Mouse (Mus musculus) spleen, adult 2 months (tissue): Measurements from ENCODE around the gene Cd81. TPM values are rescaled to one million over a fixed set of nuclear protein-coding genes. Genes with fewer than 3 reads are reported as not detected.

Experiments
- DNase-seq, 2 experiments: peaks; one replicate each; pipeline versions ENCODE4 v3.0.0 to v3.0.0-alpha.2; 2012 to 2021; ENCODE audit warnings: low spot score in 2 of 2, low read depth in 1 of 2
- H3K27ac ChIP-seq: fragments of 200-500 bp; 2 replicates; pipeline ENCODE4 v1.5.1; 2012; ENCODE audit warnings: low read length, inconsistent platforms; ENCODE audit not compliant: insufficient read depth
- H3K27me3 ChIP-seq: fragments of 200-500 bp; 2 replicates; pipeline ENCODE4 v1.6.1; 2012; ENCODE audit warnings: mild to moderate bottlenecking, moderate library complexity, low read length, inconsistent platforms; ENCODE audit not compliant: control insufficient read depth, insufficient read depth
- H3K36me3 ChIP-seq: fragments of 200-500 bp; 2 replicates; pipeline ENCODE4 v1.6.1; 2012; ENCODE audit warnings: mild to moderate bottlenecking, low read length, inconsistent platforms; ENCODE audit not compliant: control insufficient read depth, insufficient read depth
- H3K4me1 ChIP-seq: fragments of 200-500 bp; 2 replicates; pipeline ENCODE4 v1.6.1; 2011; ENCODE audit warnings: inconsistent platforms; ENCODE audit not compliant: control insufficient read depth, insufficient read depth, insufficient read length
- H3K4me3 ChIP-seq: fragments of 200-500 bp; 2 replicates; pipeline ENCODE4 v1.5.1; 2011; ENCODE audit warnings: mild to moderate bottlenecking, inconsistent platforms; ENCODE audit not compliant: insufficient read depth, insufficient read length; ENCODE audit errors: extremely low read depth
- CTCF ChIP-seq: fragments of 200-500 bp; IDR thresholded peaks from 2 replicates; pipeline ENCODE4 v1.5.1; 2011; ENCODE audit warnings: mild to moderate bottlenecking, inconsistent platforms; ENCODE audit not compliant: insufficient read depth, insufficient read length, insufficient replicate concordance; ENCODE audit errors: extremely low read depth
- POLR2A ChIP-seq: fragments of 200-500 bp; IDR thresholded peaks from 2 replicates; pipeline ENCODE4 v1.6.1; 2011; ENCODE audit warnings: low read depth, low read length, inconsistent platforms
- WGBS: fragments of 180-500 bp; shearing (Covaris S2); methylation state at CpG from one replicate; pipeline ENCODE4 v1.1.7; 2018; 5-methylcytosine and 5-hydroxymethylcytosine counted together
- polyA plus RNA-seq: library from polyadenylated mRNA; depleted of rRNA; stranded (reverse); fragments of >200 nt; gene quantifications from 2 replicates; pipeline ENCODE4 v1.2.3, GENCODE M21; 2012

Gene Cd81
- polyA plus RNA-seq, 1 experiment: 352 TPM

GRCm38 (mm10) chr7:143020764-143021163, 31.8 kb upstream of the Cd81 start:
- Histone ChIP-seq H3K27ac (peak overlapping the region; percentile 44), H3K27me3 (no peaks in the 10 kb centered on the region), H3K4me3 (no peak overlapping the region), H3K36me3 (no peaks in the 10 kb centered on the region; the same call in 1 of the 2 replicates), H3K4me1 (peaks cover 21% of the 10 kb centered on the region; the same call in 1 of the 2 replicates)
- WGBS: 68% methylated on average over 3 of the region's 3 CpGs
- TF ChIP-seq CTCF: no peak
- TF ChIP-seq POLR2A: no peak
- DNase-seq: no peak

- H3K4me1 ChIP-seq: peaks cover 16% of the 10 kb centered on the region; the same call in 1 of the 2 replicates
- H3K27ac ChIP-seq: peak overlapping the region; percentile 32; the same call in 1 of the 2 replicates
- H3K36me3 ChIP-seq: no peaks in the 10 kb centered on the region; the same call in 1 of the 2 replicates
- no peak overlapping the region for H3K4me3 ChIP-seq
- no peak for TF ChIP-seq POLR2A
- TF ChIP-seq CTCF: no peak
- DNase-seq: no peak
- WGBS: 54% methylated on average over 5 of the region's 5 CpGs
- H3K27me3 ChIP-seq: no peaks in the 10 kb centered on the region
Observed at GRCm38 (mm10) chr7:143021356-143022164, 31.0 kb upstream of the Cd81 start.

GRCm38 (mm10) chr7:143023499-143023898, 29.0 kb upstream of the Cd81 start:
- no peak overlapping the region for H3K4me3 ChIP-seq
- TF ChIP-seq POLR2A: no peak
- no peak for TF ChIP-seq CTCF
- peak in 1 of 2 experiments; percentile 33 for DNase-seq
- no peak overlapping the region for H3K27ac ChIP-seq
- 51% methylated on average over 2 of the region's 2 CpGs for WGBS
- H3K27me3 ChIP-seq: no peaks in the 10 kb centered on the region
- no peaks in the 10 kb centered on the region; the same call in 1 of the 2 replicates for H3K36me3 ChIP-seq
- peaks cover 12% of the 10 kb centered on the region; the same call in 1 of the 2 replicates for H3K4me1 ChIP-seq

DNA sequence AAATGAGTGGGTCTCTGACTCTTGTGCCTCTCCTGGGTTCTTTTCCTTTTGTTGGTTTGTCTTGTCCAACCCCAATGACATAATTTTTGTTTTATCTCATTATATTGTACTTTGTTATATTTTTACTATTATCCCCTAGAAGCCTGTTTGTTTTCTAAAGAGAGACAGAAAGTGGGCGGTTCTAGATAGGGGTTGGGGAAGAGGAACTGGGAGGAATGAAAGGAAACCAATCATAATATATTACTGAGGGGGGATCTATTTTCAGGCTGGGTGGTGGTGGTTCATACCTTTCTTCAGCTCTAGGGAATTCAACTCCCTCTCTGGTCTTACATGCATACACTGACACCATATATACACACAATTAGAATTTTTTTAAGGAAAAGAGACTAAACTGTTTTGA, 28.2 kb upstream of the Cd81 start:
- 44% methylated on average over 1 of the region's 1 CpGs for WGBS
- no peak overlapping the region for H3K4me3 ChIP-seq
- H3K27me3 ChIP-seq: no peaks in the 10 kb centered on the region
- no peak overlapping the region for H3K27ac ChIP-seq
- H3K4me1 ChIP-seq: peaks cover 12% of the 10 kb centered on the region; the same call in 1 of the 2 replicates
- H3K36me3 ChIP-seq: no peaks in the 10 kb centered on the region
- TF ChIP-seq CTCF (no peak), POLR2A (no peak)
- no peak for DNase-seq

DNA sequence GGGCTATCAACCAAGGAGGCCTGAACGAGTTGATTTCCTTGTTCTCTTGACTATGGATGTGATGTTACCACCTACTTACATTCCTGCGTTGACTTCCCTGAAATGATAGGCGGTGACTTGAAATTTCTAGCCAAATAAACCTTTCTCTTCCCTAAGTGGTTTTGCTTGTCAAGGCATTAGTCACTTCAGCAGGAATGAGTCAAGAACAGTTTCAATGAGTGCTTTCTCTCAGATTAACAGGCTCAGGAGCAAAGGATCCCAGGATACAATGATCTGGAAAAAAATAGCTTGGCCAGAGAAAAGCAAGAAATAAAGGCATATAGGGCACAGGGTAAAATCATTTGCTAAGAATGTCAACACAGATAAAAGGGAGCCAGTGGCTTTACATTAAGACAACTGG, 27.0 kb upstream of the Cd81 start:
- no peak overlapping the region for H3K4me3 ChIP-seq
- peaks cover 12% of the 10 kb centered on the region; the same call in 1 of the 2 replicates for H3K4me1 ChIP-seq
- H3K27ac ChIP-seq: no peak overlapping the region
- H3K27me3 ChIP-seq: no peaks in the 10 kb centered on the region
- H3K36me3 ChIP-seq: no peaks in the 10 kb centered on the region
- TF ChIP-seq POLR2A (no peak), CTCF (no peak)
- DNase-seq: no peak
- WGBS: 88% methylated on average over 3 of the region's 3 CpGs

- H3K4me3 ChIP-seq: no peak overlapping the region
- peaks cover 10% of the 10 kb centered on the region; the same call in 1 of the 2 replicates for H3K4me1 ChIP-seq
- 91% methylated on average over 4 of the region's 4 CpGs for WGBS
- no peak overlapping the region for H3K27ac ChIP-seq
- no peaks in the 10 kb centered on the region for H3K36me3 ChIP-seq
- no peak for DNase-seq
- no peaks in the 10 kb centered on the region for H3K27me3 ChIP-seq
- TF ChIP-seq POLR2A (no peak), CTCF (no peak)
Observed at GRCm38 (mm10) chr7:143027196-143027595, 25.3 kb upstream of the Cd81 start.

- H3K4me3 ChIP-seq: no peak overlapping the region
- no peaks in the 10 kb centered on the region for H3K27me3 ChIP-seq
- H3K27ac ChIP-seq: no peak overlapping the region
- no peaks in the 10 kb centered on the region for H3K36me3 ChIP-seq
- H3K4me1 ChIP-seq: peaks cover 4% of the 10 kb centered on the region; the same call in 1 of the 2 replicates
- DNase-seq: no peak
- 85% methylated on average over 1 of the region's 1 CpGs for WGBS
- TF ChIP-seq CTCF (no peak), POLR2A (no peak)
Observed at GRCm38 (mm10) chr7:143031816-143032215, 20.7 kb upstream of the Cd81 start.
